Comparison of ENCODE assay signal across 23 mouse cellular contexts in the genomic region with DNA sequence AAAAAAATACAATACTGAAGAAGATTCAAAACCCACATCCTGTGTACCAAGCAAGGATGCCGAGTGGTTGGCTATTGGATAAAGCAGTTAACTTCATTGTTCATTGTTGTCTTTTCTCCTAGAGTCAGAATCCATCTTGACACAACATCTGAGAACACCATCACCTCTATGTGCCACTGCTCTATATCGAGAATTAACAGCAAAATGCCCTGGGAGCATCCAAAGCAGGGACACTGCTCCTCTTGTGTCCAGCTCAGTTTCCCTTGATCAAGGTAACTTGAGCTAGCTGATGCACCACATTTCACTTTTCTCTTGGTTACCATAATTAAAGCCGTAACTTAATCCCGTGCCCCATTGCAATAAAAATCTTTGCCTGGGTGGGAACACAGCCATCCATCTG.
"Had no signal": no experiment of that assay in that cellular context is flagged by ENCODE, and none has a peak within 500 bp of the region (broad histone marks: within the 10 kb centered on the region; RNA-seq: fewer than 3 reads in every experiment).

No protein-coding gene starts in this region.

- H3K36me3 ChIP-seq: lung, embryonic 15.5 days; midbrain, embryonic 10.5 days; midbrain, embryonic 12.5 days; neural tube, embryonic 13.5 days; neural tube, embryonic 15.5 days had no signal

- H3K9me3 ChIP-seq: lung, embryonic 15.5 days; megakaryocyte, embryonic 14.5 days; midbrain, embryonic 10.5 days; midbrain, embryonic 12.5 days; neural tube, embryonic 13.5 days; neural tube, embryonic 15.5 days had no signal

- H3K27ac ChIP-seq: lung, embryonic 15.5 days; macrophage; midbrain, embryonic 10.5 days; midbrain, embryonic 12.5 days; neural tube, embryonic 13.5 days; neural tube, embryonic 15.5 days had no signal

- H3K27me3 ChIP-seq: lung, embryonic 15.5 days; megakaryocyte, embryonic 14.5 days; midbrain, embryonic 12.5 days; neural tube, embryonic 13.5 days; neural tube, embryonic 15.5 days had no signal

- ATAC-seq: liver, postnatal 0 days; lung, postnatal 0 days; midbrain, embryonic 16.5 days had no signal

- H3K4me1 ChIP-seq: lung, embryonic 15.5 days; megakaryocyte, embryonic 14.5 days; midbrain, embryonic 10.5 days; midbrain, embryonic 12.5 days; neural tube, embryonic 13.5 days; neural tube, embryonic 15.5 days had no signal

- H3K4me3 ChIP-seq: lung, embryonic 15.5 days; megakaryocyte, embryonic 14.5 days; midbrain, embryonic 10.5 days; midbrain, embryonic 12.5 days; myocyte; neural tube, embryonic 13.5 days; neural tube, embryonic 15.5 days had no signal

- DNase-seq: liver, postnatal 0 days; lung, adult 2 months; lung, postnatal 14 days; lung, postnatal 36 days; midbrain, embryonic 14.5 days; retina, postnatal 1 day; right cerebral cortex, adult 18-20 months; right cerebral cortex, postnatal 25 days; right cerebral cortex, postnatal 4 days; spleen, adult 18-20 months; thymus, adult 18-20 months; thymus, postnatal 14 days; thymus, postnatal 36 days had no signal

- H3K4me2 ChIP-seq: lung, embryonic 15.5 days; midbrain, embryonic 12.5 days; neural tube, embryonic 13.5 days; neural tube, embryonic 15.5 days had no signal

- H3K9ac ChIP-seq: liver, postnatal 0 days; lung, embryonic 15.5 days; midbrain, embryonic 12.5 days; neural tube, embryonic 13.5 days; neural tube, embryonic 15.5 days had no signal
